Mouse (Mus musculus) cortical plate, adult 2 months (tissue): Measurements from ENCODE around the gene Cadps2. TPM values are rescaled to one million over a fixed set of nuclear protein-coding genes. Genes with fewer than 3 reads are reported as not detected.

Experiments used
- H3K27ac ChIP-seq: fragments of 200-500 bp; 2 replicates; pipeline ENCODE4 v1.5.1; 2012; ENCODE audit warnings: low read length, control low read depth, inconsistent platforms; ENCODE audit not compliant: insufficient read depth
- H3K4me1 ChIP-seq: fragments of 200-500 bp; 2 replicates; pipeline ENCODE4 v1.6.1; 2011; ENCODE audit warnings: low read length; ENCODE audit not compliant: control insufficient read depth, insufficient read depth
- H3K4me3 ChIP-seq: fragments of 200-500 bp; 2 replicates; pipeline ENCODE4 v1.5.1; 2011; ENCODE audit warnings: mild to moderate bottlenecking, low read length, control low read depth; ENCODE audit not compliant: insufficient read depth
- CTCF ChIP-seq: fragments of 200-500 bp; IDR thresholded peaks from 2 replicates; pipeline ENCODE4 v1.5.1; 2011; ENCODE audit warnings: mild to moderate bottlenecking, control low read depth, low read length; ENCODE audit not compliant: insufficient read depth; ENCODE audit errors: extremely low read depth
- POLR2A ChIP-seq: fragments of 200-500 bp; IDR thresholded peaks from 2 replicates; pipeline ENCODE4 v1.6.1; 2011; ENCODE audit warnings: mild to moderate bottlenecking, low read length, control low read depth; ENCODE audit not compliant: insufficient read depth; ENCODE audit errors: extremely low read depth
- polyA plus RNA-seq: library from polyadenylated mRNA; depleted of rRNA; stranded (reverse); fragments of >200 nt; gene quantifications from 2 replicates; pipeline ENCODE4 v1.2.3, GENCODE M21; 2012

The Cadps2 gene
- polyA plus RNA-seq, 1 experiment: 40.9 TPM

GRCm38 (mm10) chr6:23273483-23273882 lies 565.7 kb downstream of the Cadps2 start:
- TF ChIP-seq CTCF: no peak
- TF ChIP-seq POLR2A: no peak
- Histone ChIP-seq H3K4me1 (no peaks in the 10 kb centered on the region), H3K27ac (no peak overlapping the region), H3K4me3 (no peak overlapping the region)

- no peaks in the 10 kb centered on the region for H3K4me1 ChIP-seq
- TF ChIP-seq POLR2A: no peak
- TF ChIP-seq CTCF: no peak
These were observed 566.2 kb downstream of the Cadps2 start for GRCm38 (mm10) chr6:23272979-23273378.

GRCm38 (mm10) chr6:23272542-23272941 lies 566.7 kb downstream of the Cadps2 start:
- TF ChIP-seq CTCF (no peak), POLR2A (no peak)
- Histone ChIP-seq H3K4me1 (no peaks in the 10 kb centered on the region), H3K27ac (no peak overlapping the region), H3K4me3 (no peak overlapping the region)

More at GRCm38 (mm10) chr6:23272979-23273378, 566.2 kb downstream of the Cadps2 start:
- Histone ChIP-seq H3K27ac (no peak overlapping the region), H3K4me3 (no peak overlapping the region)

GRCm38 (mm10) chr6:23260738-23261050 lies 578.5 kb downstream of the Cadps2 start:
- no peaks in the 10 kb centered on the region for H3K4me1 ChIP-seq

GRCm38 (mm10) chr6:23260016-23260737 lies 579.0 kb downstream of the Cadps2 start:
- no peak overlapping the region for H3K4me3 ChIP-seq
- no peak overlapping the region for H3K27ac ChIP-seq
- TF ChIP-seq POLR2A: no peak
- TF ChIP-seq CTCF: no peak
- no peaks in the 10 kb centered on the region for H3K4me1 ChIP-seq

More at GRCm38 (mm10) chr6:23260738-23261050, 578.5 kb downstream of the Cadps2 start:
- TF ChIP-seq CTCF: no peak
- TF ChIP-seq POLR2A: no peak
- no peak overlapping the region for H3K27ac ChIP-seq
- H3K4me3 ChIP-seq: no peak overlapping the region

GRCm38 (mm10) chr6:23257981-23258380 lies 581.2 kb downstream of the Cadps2 start:
- Histone ChIP-seq H3K4me1 (no peaks in the 10 kb centered on the region), H3K27ac (no peak overlapping the region), H3K4me3 (no peak overlapping the region)
- TF ChIP-seq CTCF: no peak
- no peak for TF ChIP-seq POLR2A

- no peak overlapping the region for H3K27ac ChIP-seq
- TF ChIP-seq CTCF: no peak
- TF ChIP-seq POLR2A: no peak
- H3K4me3 ChIP-seq: no peak overlapping the region
- H3K4me1 ChIP-seq: no peaks in the 10 kb centered on the region
These were observed 584.1 kb downstream of the Cadps2 start for GRCm38 (mm10) chr6:23255161-23255560.

GRCm38 (mm10) chr6:23254644-23255043 lies 584.6 kb downstream of the Cadps2 start:
- no peak overlapping the region for H3K4me3 ChIP-seq
- TF ChIP-seq POLR2A: no peak
- TF ChIP-seq CTCF: no peak
- H3K4me1 ChIP-seq: no peaks in the 10 kb centered on the region
- no peak overlapping the region for H3K27ac ChIP-seq

GRCm38 (mm10) chr6:23253353-23254311 lies 585.6 kb downstream of the Cadps2 start:
- TF ChIP-seq POLR2A (no peak), CTCF (no peak)
- no peak overlapping the region for H3K4me3 ChIP-seq
- no peaks in the 10 kb centered on the region for H3K4me1 ChIP-seq
- H3K27ac ChIP-seq: no peak overlapping the region
